Mouse (Mus musculus): Measurements from ENCODE around the gene Nfia.

DNA sequence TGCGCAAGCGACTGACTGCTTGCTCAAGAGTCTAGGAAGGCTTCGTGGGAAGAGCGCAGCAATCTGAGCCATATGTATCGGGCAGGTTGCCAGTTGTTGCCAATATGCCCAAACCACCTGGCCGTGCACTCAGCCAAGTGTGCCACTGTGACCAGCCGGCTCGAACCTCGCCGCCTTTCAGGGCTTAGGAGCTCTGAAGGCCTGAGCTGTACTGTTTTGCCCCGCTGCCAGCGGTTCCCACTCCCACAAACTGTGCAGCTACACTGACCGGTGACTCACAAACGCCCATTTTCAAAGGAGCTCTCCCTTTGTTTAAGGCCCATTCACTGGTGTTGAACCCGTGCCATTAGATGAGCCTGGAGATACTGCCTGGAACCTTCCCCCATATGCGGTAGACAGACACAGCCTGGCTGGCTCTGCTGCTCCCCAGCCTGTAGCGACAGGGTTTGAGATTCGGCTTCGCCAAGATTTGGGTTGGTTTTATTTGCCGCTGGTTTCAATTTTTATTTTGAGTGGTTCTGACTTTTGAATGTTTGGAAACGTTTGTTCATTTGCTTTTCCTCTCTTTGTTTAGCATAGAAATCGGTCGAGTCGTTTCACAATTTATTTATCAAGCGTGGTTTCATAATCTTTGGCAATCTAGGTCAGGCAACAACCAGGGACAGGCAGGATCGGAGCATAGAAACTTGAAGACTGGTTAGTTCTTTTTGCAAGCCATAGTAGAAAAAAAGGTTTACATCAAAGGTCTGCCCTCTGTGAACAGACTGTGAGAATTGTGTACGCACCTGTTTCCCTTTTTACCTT is 138.4 kb downstream of the Nfia start:
- no peak for TF ChIP-seq POLR2A (IDR thresholded peaks at IDR 0.05; ENCODE audit: control insufficient read depth, low read depth, low read length)
- TF ChIP-seq CTCF (IDR thresholded peaks at IDR 0.05; ENCODE audit: control insufficient read depth, insufficient read depth, insufficient replicate concordance, low read depth, low read length), result no peak
